Mouse (Mus musculus) midbrain, embryonic 11.5 days (tissue): ENCODE results near the gene Als2cr12. TPM values are rescaled to one million over a fixed set of nuclear protein-coding genes. Genes with fewer than 3 reads are reported as not detected.
"Not testable (repeated sequence)": the region's sequence is repeated elsewhere in the genome, so short reads cannot be mapped to it uniquely, and the experiment has no call there.

Experiments used
- ATAC-seq: fragments of 200-750 bp; cut with Nextera tagmentation; 2 replicates; pipeline ENCODE4 v1.8.0; 2017; ENCODE audit warnings: moderate TSS enrichment, moderate library complexity; ENCODE audit not compliant: low FRiP score
- DNase-seq: peaks from one replicate; pipeline ENCODE4 v3.0.0; 2015; ENCODE audit warnings: low spot score; ENCODE audit errors: missing footprints
- H3K27ac ChIP-seq: fragments of 300-500 bp; sonication (generic); 2 replicates; pipeline ENCODE4 v1.5.1; 2014; ENCODE audit warnings: low read depth, low read length
- H3K27me3 ChIP-seq: fragments of 300-500 bp; sonication (generic); 2 replicates; pipeline ENCODE4 v1.6.1; 2014; ENCODE audit warnings: mild to moderate bottlenecking, low read length, moderate library complexity, mixed read lengths; ENCODE audit not compliant: control insufficient read depth, insufficient read depth
- H3K36me3 ChIP-seq: fragments of 300-500 bp; sonication (generic); 2 replicates; pipeline ENCODE4 v1.6.1; 2014; ENCODE audit warnings: mild to moderate bottlenecking, low read length, moderate library complexity, mixed read lengths; ENCODE audit not compliant: control insufficient read depth, insufficient read depth
- H3K4me1 ChIP-seq: fragments of 300-500 bp; sonication (generic); 2 replicates; pipeline ENCODE4 v1.6.1; 2014; ENCODE audit warnings: low read length; ENCODE audit not compliant: control insufficient read depth, insufficient read depth
- H3K4me2 ChIP-seq: fragments of 300-500 bp; sonication (generic); 2 replicates; pipeline ENCODE4 v1.6.1; 2014; ENCODE audit warnings: mild to moderate bottlenecking, moderate library complexity
- H3K4me3 ChIP-seq: fragments of 300-500 bp; sonication (generic); 2 replicates; pipeline ENCODE4 v1.5.1; 2014; ENCODE audit warnings: low read depth, low read length
- H3K9ac ChIP-seq: fragments of 300-500 bp; sonication (generic); 2 replicates; pipeline ENCODE4 v1.6.1; 2014; ENCODE audit warnings: low read length
- H3K9me3 ChIP-seq: fragments of 300-500 bp; sonication (generic); 2 replicates; pipeline ENCODE4 v1.6.1; 2016; ENCODE audit warnings: low read length; ENCODE audit not compliant: control insufficient read depth
- WGBS: fragments of 180-500 bp; shearing (Covaris S2); extraction: QIAGEN DNeasy Blood & Tissue Kit; methylation state at CpG from one replicate; pipeline ENCODE4 v1.1.7; 2014; 5-methylcytosine and 5-hydroxymethylcytosine counted together
- polyA plus RNA-seq: library from polyadenylated mRNA; unstranded; fragments of >200 nt; fragmentation: Nextera tagmentation; extraction: Ambion mirVana; gene quantifications from 2 replicates; pipeline ENCODE4 v1.2.1, GENCODE M21; 2014

The Als2cr12 gene
- polyA plus RNA-seq, 1 experiment from 2014 or later = not detected

- H3K27me3 ChIP-seq = no peaks in the 10 kb centered on the region
- no peaks in the 10 kb centered on the region for H3K4me1 ChIP-seq
- H3K36me3 ChIP-seq = no peaks in the 10 kb centered on the region
- ATAC-seq (no peak), DNase-seq (no peak)
- H3K9me3 ChIP-seq = no peaks in the 10 kb centered on the region; the same call in 1 of the 2 replicates
- H3K4me3 ChIP-seq = no peak overlapping the region
- H3K27ac ChIP-seq = no peak overlapping the region
- WGBS = 89% methylated on average over 4 of the region's 4 CpGs
- no peak overlapping the region for H3K4me2 ChIP-seq
- H3K9ac ChIP-seq = no peak overlapping the region
Observed at GRCm38 (mm10) chr1:58615146-58615545, 80.6 kb downstream of the Als2cr12 start.

DNA sequence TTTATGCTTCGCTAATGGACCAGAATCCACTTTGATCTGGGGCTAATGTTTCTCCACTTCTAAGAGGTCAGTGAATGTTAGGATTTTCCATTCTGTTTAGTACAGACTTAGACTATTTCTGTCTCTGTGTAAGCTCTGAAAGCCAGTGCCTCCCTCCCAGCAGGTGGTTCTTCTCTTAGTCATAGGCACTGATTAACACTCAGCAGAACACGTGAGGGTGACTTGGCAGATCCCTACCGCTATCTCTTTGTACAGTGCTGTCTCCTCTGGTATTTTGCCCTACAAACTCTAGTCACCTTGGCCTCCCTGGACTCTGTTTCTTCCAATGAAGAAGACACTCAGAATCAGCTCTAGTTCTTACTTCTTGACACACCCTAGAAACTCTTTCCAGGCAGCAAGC lies 81.4 kb downstream of the Als2cr12 start:
- Histone ChIP-seq H3K27me3 (no peaks in the 10 kb centered on the region), H3K27ac (no peak overlapping the region), H3K9me3 (no peaks in the 10 kb centered on the region; the same call in 1 of the 2 replicates), H3K36me3 (no peaks in the 10 kb centered on the region), H3K9ac (no peak overlapping the region), H3K4me3 (no peak overlapping the region), H3K4me1 (no peaks in the 10 kb centered on the region), H3K4me2 (no peak overlapping the region)
- 80% methylated on average over 3 of the region's 3 CpGs for WGBS
- DNase-seq (no peak), ATAC-seq (no peak)

- DNase-seq = peak; percentile 90
- Histone ChIP-seq H3K9ac (no peak overlapping the region), H3K9me3 (no peaks in the 10 kb centered on the region; the same call in 1 of the 2 replicates), H3K4me1 (no peaks in the 10 kb centered on the region), H3K27ac (no peak overlapping the region), H3K36me3 (no peaks in the 10 kb centered on the region), H3K4me2 (no peak overlapping the region), H3K27me3 (no peaks in the 10 kb centered on the region), H3K4me3 (no peak overlapping the region)
- no peak for ATAC-seq
- WGBS = 87% methylated on average over 6 of the region's 6 CpGs
Observed at GRCm38 (mm10) chr1:58613786-58614185, 82.0 kb downstream of the Als2cr12 start.

GRCm38 (mm10) chr1:58610611-58611010 lies 85.2 kb downstream of the Als2cr12 start:
- Histone ChIP-seq H3K4me3 (no peak overlapping the region), H3K36me3 (no peaks in the 10 kb centered on the region), H3K4me2 (no peak overlapping the region), H3K27me3 (no peaks in the 10 kb centered on the region), H3K27ac (no peak overlapping the region), H3K9ac (no peak overlapping the region), H3K4me1 (no peaks in the 10 kb centered on the region), H3K9me3 (no peaks in the 10 kb centered on the region)
- DNase-seq = no peak
- 43% methylated on average over 1 of the region's 1 CpGs for WGBS
- ATAC-seq = no peak

- Histone ChIP-seq H3K4me1 (no peaks in the 10 kb centered on the region), H3K27ac (no peak overlapping the region), H3K36me3 (no peaks in the 10 kb centered on the region), H3K9me3 (no peaks in the 10 kb centered on the region), H3K4me3 (no peak overlapping the region), H3K27me3 (no peaks in the 10 kb centered on the region), H3K9ac (no peak overlapping the region), H3K4me2 (no peak overlapping the region)
- ATAC-seq (no peak), DNase-seq (no peak)
- WGBS = 87% methylated on average over 1 of the region's 1 CpGs
Observed at GRCm38 (mm10) chr1:58610166-58610565, 85.6 kb downstream of the Als2cr12 start.

GRCm38 (mm10) chr1:58609591-58609990 lies 86.2 kb downstream of the Als2cr12 start:
- not testable (repeated sequence) for H3K9me3 ChIP-seq, H3K36me3 ChIP-seq, H3K27ac ChIP-seq, ATAC-seq, H3K9ac ChIP-seq, H3K4me3 ChIP-seq, DNase-seq, H3K4me1 ChIP-seq, H3K4me2 ChIP-seq, H3K27me3 ChIP-seq
- 92% methylated on average over 5 of the region's 5 CpGs for WGBS

DNA sequence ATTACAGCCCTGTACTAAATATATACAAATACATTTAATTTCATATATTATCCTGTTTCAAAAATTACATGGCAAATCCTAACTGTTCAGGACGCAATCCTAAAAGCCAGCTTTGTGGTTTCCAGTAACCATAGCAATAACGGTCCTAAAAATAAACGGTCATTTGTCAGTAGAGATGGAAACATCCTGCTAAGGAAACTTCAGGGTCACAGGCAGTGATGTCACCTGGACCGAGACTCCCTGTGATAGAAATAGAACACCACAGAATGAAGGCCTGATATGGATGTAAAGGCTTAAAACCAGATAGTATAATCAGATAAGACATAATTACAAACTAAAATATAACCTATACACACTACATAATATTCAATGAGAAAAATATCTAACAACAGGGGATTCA lies 92.1 kb downstream of the Als2cr12 start:
- Histone ChIP-seq H3K27ac (no peak overlapping the region), H3K27me3 (no peaks in the 10 kb centered on the region), H3K4me3 (no peak overlapping the region), H3K9ac (no peak overlapping the region), H3K4me1 (no peaks in the 10 kb centered on the region), H3K4me2 (no peak overlapping the region), H3K36me3 (no peaks in the 10 kb centered on the region), H3K9me3 (no peaks in the 10 kb centered on the region)
- ATAC-seq = no peak
- DNase-seq = no peak
- WGBS = 85% methylated on average over 4 of the region's 4 CpGs

DNA sequence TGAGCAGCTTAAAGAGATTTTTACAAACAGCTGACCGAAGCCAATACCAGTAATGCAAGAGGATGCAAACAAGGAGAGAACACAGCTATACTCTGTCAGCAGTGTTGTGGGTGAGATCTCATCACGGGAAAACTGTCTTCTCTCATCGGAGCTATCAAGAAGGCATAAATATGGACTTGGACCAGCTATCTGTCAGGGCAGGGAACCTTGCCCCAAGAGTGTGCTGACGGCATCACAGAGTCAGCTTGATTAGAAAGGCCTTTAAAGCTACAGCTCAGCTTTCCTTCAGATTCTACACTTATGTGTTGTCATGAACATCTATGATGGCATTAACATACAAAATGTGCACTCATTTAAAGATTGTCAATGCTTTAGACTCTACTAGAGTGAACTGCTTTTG lies 93.1 kb downstream of the Als2cr12 start:
- no peak for DNase-seq
- H3K9ac ChIP-seq = no peak overlapping the region
- ATAC-seq = no peak
- H3K27ac ChIP-seq = no peak overlapping the region
- WGBS = 82% methylated on average over 4 of the region's 4 CpGs
- no peak overlapping the region for H3K4me3 ChIP-seq
- no peak overlapping the region for H3K4me2 ChIP-seq
- no peaks in the 10 kb centered on the region for H3K9me3 ChIP-seq
- H3K27me3 ChIP-seq = no peaks in the 10 kb centered on the region
- no peaks in the 10 kb centered on the region for H3K4me1 ChIP-seq
- H3K36me3 ChIP-seq = no peaks in the 10 kb centered on the region
